Mouse (Mus musculus) frontal cortex, postnatal 36 days (tissue): ENCODE measurements around the gene Bhlhe23.

ENCODE experiments used
- DNase-seq, 2 experiments: peaks; one replicate each; pipeline ENCODE4 v3.0.0; 2022; ENCODE audit warnings: low spot score in 2 of 2

Gene Bhlhe23

DNA sequence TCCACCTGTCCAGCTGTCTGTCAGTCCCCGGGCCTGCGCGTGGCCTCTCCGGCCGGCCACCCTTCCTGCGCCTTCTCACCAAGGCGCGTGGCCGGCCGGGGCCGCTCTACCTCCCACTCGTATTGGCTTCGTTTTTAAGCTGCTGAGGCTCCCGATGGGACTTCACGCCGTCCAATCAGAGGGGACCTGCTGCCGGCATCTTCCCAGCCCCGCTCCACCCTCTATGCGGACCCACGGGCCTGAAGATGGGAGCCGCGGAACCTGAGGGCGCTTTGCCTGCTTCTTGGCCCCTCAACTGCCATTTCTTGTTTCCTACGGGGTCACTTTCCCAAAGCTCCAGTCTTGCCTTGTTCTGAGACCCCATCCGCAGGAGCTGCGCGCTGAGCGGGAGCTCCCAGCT, at the start of gene Bhlhe23:
Gene Bhlhe23, minus strand, starts transcription at position 108 of the 400 bp plus-strand sequence.
- no peak for DNase-seq

DNA sequence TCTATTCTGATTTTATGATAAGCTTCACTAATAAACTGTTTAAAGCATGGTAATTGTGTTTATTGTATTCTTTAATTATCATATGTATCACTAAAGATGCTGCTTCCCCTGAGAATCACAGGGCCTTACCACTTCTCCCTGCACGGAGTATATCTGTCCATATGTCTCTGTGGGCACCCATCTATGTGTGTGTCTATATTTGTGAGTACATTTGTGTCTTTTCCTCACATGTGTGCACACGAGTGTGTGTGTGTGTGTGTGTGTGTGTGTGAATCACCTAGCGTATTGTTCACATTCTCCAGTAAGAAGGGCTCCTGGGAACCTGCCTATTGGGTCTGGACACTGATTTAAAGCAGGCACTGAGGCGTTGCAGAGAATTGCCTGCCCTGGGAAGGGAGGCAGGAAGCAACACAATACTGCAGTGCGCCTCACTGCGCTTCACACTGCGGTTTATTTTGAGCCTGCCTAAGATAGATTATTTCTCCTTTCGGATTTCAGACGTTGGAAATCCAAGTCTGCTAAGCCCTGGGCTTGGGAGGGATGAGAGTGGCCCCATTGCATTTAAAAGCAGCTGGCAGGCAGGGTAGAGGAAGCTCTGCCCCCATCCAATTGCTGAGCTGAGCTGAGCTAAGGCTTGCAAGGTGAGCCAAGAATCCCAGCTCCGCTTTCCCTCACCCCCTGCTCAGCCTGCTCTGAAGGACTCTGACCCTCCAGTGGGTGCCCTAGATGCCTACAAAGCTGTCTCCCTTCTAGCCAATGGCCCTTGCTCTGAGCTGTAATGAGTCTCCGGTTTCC, 48.6 kb upstream of the Bhlhe23 start:
- DNase-seq = peak; percentile 75 to 92

DNA sequence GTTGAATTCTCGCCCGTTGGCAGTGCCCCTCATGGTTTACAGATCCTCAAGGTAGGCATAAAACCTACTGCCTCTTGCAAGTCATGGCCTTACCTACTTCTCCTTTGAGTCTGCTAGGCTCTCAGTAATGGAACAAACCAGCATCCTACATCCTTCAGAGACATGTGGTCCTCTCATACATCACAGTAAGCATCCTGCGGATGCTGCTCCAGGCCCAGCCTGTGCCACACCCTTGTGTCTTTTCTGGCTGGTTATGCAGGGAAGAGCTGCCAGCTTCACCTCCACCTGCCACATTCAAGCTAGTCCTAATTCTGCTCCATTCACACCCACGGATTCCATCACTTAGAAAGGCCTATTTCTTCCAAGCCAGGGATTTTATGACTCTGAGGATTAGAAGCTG, 48.0 kb upstream of the Bhlhe23 start:
- DNase-seq = peak; percentile 46 to 76

DNA sequence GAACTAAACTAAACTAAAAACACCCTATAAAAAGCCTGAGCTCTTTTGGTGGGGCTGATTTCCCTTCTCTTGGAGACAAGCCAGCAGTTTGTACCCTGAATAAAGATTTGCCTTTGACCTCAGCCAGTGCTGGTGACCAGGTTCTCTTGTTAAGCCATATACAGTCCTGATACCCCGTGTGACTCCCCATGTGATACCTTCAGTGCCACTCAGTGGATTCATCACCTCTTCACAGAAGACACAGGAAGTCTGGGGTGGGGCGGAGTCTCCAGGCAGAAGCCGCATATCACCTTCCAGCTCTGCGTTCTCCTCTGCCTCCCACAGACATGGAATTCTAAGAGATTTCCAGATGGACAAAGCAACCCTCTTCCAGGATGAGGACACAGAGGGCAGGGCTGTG, 47.4 kb upstream of the Bhlhe23 start:
- peak; percentile 66 to 70 for DNase-seq

DNA sequence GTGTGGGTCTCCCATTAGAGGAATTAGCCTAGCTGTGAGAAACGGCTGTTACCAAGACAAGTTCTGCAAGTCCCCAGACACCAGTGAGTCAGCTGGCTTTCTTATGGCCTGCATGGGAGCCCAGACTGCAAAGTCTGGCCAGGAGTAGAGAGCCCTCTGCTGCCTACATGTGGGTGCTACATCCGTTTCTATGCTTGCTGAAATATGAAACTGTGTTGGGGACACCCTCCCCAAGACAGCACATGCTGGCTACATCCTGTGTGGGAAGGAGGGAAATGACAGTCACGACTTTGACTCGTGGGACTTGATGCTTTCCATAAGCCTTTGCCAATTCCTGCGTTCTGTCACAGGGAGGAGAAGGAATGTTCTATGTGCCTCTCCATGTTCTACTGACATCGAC, 45.8 kb upstream of the Bhlhe23 start:
- peak; percentile 77 to 84 for DNase-seq

DNA sequence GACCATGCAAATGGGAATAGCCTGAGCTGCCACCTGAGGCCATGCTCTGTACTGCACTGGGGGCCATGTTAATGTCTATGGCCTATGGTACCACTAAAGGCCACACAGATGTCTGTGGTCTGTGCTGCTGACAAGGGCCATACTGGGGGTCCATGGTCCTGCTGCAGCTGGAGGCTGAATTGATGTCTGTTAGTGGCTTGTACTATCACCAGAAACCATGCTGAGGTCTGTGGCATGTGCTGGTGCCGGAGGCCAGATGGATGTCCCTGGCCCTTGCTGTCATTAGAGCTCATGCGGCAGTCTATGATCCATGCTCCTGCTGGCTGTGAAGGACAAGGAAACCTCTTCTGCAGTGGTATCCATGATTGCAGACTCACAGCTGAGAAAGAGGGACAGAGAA, 42.8 kb upstream of the Bhlhe23 start:
- no peak for DNase-seq

DNA sequence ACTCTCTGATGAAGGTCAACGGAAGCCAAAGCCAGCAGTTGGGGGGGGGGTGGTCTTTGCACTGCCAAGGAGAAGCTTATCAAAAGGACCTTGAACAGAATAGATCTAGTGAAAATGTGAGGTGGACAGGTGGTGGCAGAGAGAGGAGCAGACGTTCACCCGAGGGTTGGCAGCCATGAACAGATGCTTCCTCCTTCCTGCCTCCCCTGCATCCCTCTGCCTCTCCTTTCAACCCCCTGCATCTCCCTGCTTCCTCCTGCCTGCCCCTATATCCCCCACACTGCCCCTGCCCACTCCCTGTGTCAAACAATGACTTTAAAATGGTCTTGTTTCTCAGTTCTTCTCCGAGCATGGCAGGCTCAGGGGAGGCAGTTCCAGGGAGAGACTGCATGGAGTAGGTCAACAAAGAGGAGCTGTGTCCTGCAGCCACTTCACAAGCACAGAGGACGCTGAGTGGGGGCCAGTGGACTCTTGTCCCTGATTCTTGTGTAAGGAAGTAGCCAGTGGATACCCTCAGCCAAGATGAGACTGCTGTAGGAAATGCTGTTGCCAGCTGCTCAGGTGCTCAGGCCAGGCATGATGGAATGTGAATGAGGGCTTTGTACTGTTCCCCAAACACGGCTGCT, 39.9 kb upstream of the Bhlhe23 start:
- DNase-seq = no peak

DNA sequence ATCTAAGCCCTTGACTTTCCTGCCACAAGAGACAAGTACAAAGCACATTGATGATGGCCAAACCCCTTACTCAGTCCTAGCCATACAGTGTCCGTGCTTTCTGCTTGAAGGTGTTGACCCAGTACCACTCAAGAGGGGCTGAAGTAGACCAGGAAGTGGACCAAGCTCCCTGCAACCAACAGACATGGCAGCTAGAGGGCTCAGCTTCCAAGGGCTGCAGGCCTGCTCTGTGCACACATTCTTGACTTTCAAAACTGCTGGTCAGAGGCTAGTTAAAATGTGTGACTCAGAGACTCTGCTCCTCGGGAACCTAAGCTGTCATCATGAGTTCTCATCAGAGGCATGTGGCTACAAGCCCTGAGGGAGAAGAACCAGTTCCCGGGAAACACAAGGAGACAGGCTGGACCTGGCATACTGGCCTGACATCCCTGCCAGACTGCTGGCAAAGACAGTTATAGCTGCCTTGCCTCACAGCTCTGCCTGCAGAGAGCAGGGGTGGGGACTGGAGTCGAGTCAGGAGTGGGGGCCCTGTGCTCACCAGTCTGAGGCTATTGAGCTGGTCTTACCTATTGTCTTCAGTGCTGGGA, 37.4 kb upstream of the Bhlhe23 start:
- peak in 1 of 2 experiments; percentile 27 for DNase-seq

DNA sequence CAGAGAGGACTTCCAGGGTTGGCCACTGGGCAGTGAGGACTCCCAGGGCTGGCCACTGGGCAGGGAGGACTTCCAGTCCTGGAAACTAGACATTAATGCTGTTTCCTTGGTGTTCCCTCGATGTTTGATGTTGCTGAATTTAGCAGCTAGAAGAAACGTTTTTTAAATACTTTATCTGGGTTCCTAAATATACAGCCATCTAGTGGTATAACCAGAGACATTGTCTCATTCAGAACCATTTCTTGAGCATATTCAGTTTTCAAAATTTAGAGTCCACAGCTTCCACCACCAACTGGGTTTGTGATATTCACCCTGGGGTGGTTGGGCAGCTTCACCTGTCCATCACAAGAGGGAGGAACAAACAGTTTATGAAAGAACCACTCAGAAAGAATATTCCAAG, 34.3 kb upstream of the Bhlhe23 start:
- DNase-seq = no peak

DNA sequence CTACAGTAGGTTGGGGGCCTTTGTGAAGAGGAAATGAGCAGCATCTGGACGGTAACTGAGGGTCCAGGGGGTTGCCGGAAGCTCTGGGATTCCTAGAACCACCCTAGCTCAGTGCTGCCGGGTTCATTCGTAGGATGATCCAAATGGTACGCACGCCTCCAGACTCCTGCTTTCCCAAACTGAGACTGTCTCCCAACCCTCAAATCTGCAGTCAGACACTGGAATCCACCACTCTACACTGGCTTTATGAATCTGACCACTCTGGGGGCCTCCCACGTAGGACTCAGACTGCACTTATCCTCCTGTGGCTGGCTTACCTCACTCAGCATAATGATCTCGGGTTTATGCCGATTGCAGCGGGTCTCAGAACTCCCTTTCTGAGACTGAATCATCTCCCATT, 32.8 kb upstream of the Bhlhe23 start:
- DNase-seq = peak; percentile 30 to 32

DNA sequence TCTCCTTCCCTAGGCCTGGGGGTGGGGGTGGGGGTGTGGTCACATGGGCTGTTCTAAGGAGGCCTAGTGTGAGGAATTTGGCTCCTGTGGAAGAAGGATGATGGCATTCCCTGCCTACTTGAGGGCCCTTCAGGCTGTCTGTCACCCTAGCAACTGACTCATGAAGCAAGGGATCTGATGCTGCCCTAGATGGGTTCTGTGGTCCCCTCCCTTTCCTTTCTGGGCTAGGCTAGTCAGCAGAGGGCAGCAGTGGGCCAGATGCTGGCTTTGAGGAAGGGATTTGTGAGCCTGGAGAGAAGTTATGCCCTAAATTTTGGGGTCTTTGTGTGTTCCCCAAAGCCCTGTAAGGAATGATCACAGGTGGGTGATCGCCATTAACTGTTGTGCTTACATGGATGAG, 29.3 kb upstream of the Bhlhe23 start:
- peak; percentile 67 to 74 for DNase-seq

DNA sequence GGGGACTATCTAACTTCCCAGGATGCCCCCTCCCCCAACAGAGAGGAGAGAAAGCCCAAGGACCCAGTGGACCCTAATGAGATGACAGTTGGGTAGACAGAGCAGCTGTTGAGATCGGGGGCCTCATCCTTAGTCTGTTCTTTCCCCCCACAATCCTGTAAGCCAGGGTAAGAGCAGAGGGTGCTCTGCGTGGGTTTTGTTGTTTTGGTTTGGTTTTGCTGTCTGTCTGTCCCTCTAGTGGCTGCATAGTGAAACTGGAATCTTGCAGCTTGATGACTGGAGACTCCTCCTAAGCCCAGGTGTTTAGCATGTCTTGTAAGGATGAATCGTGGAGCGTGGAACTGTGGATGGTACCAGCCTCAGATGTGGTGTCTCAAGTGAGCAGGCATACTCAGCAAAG, 19.3 kb upstream of the Bhlhe23 start:
- DNase-seq = no peak

DNA sequence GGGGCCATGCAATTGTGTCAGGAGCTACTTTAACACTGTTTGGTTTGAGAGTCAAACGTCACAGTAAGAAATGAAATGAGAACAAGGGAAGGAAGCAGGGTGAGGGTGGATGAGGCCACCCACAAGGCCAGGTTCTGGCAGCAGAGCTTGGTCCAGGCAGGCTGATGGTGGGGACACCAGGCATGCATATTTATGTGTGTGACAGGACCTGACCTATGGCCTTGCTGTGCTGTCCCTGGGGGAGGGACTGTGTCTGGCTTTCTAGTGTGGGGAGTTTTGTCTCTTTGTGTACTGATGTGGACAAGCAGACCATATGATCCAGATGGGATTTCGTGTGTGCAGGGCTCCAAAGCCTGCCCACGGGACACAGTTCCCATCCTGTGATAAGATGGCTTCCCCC, 18.9 kb upstream of the Bhlhe23 start:
- no peak for DNase-seq

DNA sequence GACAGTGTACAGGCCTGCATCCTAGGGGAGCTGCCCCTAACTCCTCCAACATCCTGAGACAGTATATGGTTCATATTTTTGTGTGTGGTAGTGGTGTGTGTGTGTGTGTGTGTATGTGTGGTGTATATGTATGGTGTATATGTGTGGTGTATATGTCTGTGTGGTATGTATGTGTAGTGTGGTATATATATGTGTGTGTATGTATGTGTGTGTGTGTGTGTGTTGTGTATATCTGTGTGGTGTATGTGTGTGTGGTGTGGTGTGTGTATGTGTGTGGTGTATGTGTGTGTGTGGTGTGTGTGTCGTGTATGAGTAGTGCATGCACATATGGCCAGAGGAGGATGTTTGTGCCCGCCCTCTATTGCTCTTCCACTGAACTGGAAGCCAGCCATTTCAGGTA, 17.7 kb upstream of the Bhlhe23 start:
- DNase-seq = no peak

DNA sequence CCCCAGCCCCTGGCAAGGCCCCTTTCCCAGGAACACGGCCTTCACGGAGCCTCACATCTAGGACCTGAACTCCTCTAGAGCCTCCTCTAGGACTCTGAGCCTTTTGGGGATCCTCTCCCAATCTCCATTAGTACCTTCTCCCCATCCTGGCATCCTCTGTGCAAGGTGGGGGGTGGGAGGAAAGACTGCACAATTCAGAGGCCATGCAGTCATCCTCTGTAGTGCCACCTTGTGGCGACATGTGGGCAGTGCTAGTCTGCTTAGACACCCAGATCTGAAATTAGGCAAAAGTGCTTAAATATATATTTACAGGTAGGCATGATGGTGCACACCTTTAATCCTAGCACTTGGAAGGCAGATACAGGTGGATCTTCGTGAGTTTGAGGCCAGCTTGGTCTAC, 15.0 kb upstream of the Bhlhe23 start:
- DNase-seq = peak; percentile 28 to 56

DNA sequence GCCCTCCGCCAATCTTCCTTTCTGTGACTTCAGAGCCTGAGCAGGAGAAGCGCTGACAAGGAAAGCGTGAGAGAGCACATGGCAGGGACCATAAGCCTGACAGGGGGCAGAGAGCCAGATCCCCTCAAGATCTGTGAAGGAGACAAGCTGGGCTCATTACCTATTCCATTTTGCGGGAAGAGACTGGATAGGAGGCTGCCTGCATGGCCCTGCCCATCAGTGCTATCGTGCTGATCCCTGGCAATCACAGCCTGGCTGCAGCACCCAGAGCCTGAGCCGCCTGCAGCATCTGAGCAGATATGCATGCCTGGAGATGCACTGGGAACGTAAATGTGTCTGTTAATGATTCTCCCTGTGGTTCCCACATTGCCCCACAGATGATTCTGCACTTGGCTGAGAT, 12.1 kb upstream of the Bhlhe23 start:
- DNase-seq = peak in 1 of 2 experiments; percentile 19

DNA sequence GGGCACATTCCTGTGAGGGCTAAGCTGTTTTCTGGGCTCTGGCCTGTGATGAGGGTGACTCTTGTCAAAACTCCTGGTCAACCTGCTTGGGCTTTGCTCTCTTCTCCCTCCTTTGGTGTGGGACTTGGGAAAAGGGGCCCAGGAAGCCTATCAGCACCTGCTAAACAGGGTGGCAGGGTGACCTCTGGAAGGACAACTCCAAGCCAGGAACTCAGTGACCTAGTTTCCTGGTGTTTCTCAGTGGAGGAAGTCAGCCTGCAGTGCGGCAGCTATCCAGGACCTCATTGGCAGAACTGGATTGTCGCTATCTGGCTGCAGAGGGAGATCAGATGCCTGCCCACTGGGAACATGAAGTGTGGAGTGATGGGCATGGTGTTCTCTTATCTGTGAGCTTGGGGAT, 11.7 kb upstream of the Bhlhe23 start:
- DNase-seq = peak in 1 of 2 experiments; percentile 17

DNA sequence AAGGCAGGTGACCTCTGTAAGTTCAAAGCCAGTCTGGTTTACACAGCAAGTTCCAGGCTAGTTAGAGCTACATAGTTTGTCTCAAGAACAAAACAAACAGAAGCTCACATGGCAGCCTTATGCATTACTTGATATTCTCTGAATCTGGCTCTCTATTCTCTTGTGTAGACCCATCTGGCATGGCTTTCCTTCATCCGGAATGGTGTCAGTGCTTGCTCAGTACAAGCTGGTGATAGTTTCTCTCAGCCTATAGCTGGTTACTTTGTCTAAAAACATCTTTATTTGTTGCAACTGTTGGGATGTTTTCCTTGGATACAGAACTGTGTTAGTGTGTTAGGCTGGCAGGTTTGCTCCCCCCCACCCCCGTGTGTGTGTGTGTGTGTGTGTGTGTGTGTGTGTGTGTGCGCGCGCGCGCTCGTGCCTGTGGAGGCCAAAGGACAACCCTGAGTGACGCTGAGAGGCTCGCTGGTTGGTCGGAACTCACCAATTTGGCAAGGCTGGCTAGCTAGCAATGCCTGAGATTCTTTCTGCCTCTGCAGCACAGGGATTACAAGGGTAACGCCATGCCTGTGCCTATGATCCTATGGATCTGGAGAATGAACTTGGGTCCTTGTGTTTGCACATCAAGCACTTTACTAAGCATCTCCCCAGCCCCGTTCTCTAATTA, 11.0 kb upstream of the Bhlhe23 start:
- DNase-seq = no peak

DNA sequence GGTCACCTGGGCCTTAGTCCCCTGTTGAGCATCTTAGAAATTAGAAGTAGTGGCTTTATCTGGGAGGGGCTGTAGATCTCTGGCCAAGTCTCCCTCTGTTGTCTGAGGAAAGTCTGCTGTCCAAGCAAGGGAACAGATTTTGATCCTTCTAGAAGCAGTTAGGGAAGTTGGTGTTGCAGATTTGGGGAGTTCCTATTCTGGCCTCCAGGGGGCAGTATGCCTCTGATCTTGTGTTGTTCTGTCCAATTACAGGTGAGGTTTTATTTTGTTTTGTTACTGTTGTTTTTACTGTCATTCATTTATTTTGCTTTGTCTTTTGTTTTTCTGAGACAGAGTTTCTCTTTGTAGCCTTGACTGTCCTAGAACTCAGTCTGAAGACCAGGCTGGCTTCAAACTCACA, 10.0 kb upstream of the Bhlhe23 start:
- peak; percentile 29 to 42 for DNase-seq

DNA sequence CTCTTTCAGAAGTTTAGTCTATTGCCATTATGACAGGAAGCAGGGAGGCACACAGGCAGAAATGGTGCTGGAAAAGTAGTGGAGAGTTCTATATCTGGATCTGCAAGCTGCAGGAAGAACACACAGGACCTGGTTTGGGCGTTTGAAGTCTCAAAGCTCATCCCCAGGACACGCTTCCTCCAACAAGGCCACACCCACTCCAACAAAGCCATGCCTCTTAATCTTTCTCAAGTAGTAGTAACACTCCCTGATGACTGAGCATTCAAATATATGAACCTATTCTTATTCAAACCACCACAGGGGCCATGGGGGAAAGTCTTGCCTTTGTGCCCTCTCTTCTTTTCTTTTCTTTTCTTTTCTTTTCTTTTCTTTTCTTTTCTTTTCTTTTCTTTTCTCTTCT, 3.6 kb upstream of the Bhlhe23 start:
- no peak for DNase-seq

DNA sequence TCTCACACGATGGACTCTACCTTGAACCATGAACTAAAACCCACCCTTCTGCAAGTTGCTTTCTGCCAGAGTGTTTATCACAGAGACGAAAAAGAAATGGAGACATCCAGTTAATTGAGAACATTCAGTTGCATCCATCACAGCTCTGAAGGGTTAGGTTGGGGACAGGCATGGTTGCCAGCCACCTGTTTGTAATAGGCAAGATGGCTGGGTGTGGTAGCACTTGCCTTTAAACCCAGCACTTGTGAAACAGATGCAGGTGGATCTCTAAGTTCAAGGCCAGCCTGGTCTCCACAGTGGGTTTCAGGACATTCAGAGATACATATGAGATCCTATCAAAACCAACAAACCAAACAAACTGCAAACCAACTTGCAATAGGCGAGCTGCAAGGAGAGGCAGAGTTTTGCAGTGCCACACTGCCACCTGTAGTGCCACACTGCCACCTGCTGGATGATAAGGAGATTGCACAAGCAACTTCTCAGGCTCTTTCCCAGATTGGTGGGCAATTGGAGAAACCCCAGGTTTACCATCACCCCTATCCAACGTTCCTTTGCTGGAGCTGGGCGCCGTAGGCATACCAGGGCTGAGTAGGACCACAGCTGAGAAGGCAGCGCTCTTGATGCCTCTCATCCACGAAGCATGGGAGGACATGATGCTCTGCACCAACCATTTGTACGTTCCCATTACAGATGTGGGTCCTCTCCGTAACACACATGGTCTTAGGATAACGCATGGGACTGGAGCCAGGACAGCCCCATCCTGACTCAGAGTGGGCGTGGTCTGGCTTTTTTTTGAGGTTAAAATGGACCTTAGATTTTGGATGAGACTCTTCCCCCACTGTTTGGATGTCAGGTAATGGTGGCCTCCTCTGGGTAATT, 2.8 kb upstream of the Bhlhe23 start:
- peak; percentile 54 to 63 for DNase-seq

DNA sequence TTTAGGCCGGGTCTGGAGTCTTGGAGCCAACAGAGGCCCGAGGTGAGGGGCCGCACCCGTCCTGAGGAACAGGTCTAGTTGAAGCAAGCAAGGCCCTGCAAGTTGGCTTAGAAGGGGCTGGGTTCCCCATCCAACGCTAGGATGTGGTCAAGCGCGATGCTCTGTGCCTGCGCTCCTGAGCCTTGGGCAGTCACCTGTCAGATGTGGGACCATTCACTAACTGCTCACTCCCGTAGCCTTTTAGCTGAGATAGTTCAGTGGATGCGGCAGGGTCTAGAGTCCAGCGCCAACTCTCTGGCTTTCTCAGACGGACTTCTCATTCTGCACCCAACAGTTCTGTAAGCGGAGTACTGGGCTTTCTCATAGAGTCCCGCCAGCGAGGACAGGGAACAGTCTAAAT, 1.1 kb downstream of the Bhlhe23 start:
- no peak for DNase-seq
